Mouse (Mus musculus): ENCODE results near the gene Dpy30.

Gene Dpy30

DNA sequence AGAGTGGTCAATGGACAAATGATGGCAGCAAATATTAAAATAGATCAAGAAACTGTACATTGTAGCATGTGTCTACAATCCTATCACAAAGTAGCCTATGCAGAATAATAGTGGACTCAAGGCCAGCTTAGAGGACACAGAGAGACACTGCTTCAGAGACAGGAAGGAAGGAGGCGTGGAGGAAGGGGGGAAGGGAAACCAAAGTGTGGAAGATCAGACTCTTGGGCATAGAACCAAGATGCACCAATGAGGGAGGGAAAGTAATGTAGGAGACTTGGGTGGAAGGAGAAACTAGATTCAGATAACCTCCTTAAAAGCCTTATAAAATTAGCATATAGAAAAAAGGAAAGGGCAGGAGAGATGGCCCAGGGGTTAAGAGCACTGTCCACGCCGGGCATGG, 61.3 kb downstream of the Dpy30 start:
- DNase-seq = peak; percentile 81
